Mouse (Mus musculus): ENCODE measurements around the gene Abcc3. TPM values are rescaled to one million over a fixed set of nuclear protein-coding genes. Genes with fewer than 3 reads are reported as not detected.

Gene Abcc3
- total RNA-seq (2014; rRNA removed) (1.1 and 1.6 TPM in 2 replicates), polyA plus RNA-seq (2015; fragmentation: Nextera tagmentation; extraction: Ambion mirVana) (0.97 and 0.98 TPM in 2 replicates)

DNA sequence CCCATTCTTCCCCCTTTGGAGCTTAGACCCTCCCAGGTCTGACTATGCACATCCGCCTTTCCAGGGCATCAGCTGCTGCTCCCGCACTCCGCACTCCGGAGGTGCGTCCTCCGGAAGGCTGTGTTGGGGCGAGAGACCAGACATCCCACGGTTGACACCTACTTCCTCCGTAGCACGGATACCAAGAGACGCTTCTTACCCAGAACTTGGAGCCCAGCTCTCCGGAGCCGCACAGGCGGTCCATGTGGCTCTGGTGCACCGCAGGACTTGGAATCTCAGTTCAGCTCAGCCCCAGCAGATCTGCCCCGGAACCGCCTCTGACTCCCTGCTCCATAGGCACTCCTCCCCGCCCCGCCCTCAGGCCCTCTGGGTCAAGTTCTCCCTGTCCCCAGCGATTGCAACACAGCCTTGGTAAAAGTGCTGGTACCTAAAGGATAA, at the start of gene Abcc3:
Gene Abcc3 (minus strand): TSS at position 326 of the 438 bp plus-strand sequence.
- Histone ChIP-seq H3K4me3 (ENCODE audit: low read depth, low read length) (no peak within 1 kb of the TSS), H3K27ac (ENCODE audit: low read depth, low read length) (no peak within 1 kb of the TSS), H3K36me3 (ENCODE audit: insufficient read depth) (no peaks in the 10 kb centered on the region), H3K9ac (no peak within 1 kb of the TSS), H3K9me3 (ENCODE audit: low read length) (no peaks in the 10 kb centered on the region), H3K4me1 (ENCODE audit: insufficient read depth) (no peaks in the 10 kb centered on the region), H3K4me2 (ENCODE audit: low read depth) (peak within 1 kb of the TSS; percentile 15; the same call in 1 of the 2 replicates), H3K27me3 (ENCODE audit: insufficient read depth, low read length) (no peaks in the 10 kb centered on the region)
- 24% methylated on average over 20 of the region's 20 CpGs for WGBS
- no peak for TF ChIP-seq CTCF (IDR thresholded peaks at IDR 0.05; ENCODE audit: low read depth)
- no peak for DNase-seq
- ATAC-seq = no peak

DNA sequence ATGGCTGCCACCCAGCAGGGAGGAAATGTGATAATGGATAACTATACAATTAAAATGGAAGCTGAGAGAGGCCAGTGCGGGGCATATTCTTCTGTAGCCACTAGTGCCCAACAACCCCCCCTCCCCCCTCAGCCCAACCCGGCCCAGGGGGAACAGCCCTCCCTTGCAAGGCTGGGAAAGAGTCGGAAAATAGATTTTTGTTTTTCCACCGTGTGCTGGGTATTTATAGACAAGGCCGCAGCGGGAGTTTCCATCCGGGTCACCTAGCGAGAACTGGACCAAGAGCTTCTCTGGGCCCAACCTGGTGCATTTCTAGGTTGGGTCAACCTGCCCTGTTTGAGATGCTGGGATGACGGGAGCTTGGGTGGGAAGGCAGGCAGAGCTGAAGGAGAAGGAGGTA, 49.0 kb upstream of the Abcc3 start:
- Histone ChIP-seq H3K4me2 (ENCODE audit: low read depth) (no peak overlapping the region), H3K27me3 (ENCODE audit: insufficient read depth, low read length) (no peaks in the 10 kb centered on the region), H3K9ac (no peak overlapping the region), H3K27ac (ENCODE audit: low read depth, low read length) (no peak overlapping the region), H3K36me3 (ENCODE audit: insufficient read depth) (no peaks in the 10 kb centered on the region; the same call in 1 of the 2 replicates), H3K4me1 (ENCODE audit: insufficient read depth) (no peaks in the 10 kb centered on the region), H3K4me3 (ENCODE audit: low read depth, low read length) (no peak overlapping the region), H3K9me3 (ENCODE audit: low read length) (no peaks in the 10 kb centered on the region)
- TF ChIP-seq CTCF (IDR thresholded peaks at IDR 0.05; ENCODE audit: low read depth) = no peak
- 49% methylated on average over 9 of the region's 9 CpGs for WGBS
- ATAC-seq = no peak
- no peak for DNase-seq

- ATAC-seq (peak; percentile 54), DNase-seq (no peak)
- Histone ChIP-seq H3K36me3 (ENCODE audit: insufficient read depth) (no peaks in the 10 kb centered on the region; the same call in 1 of the 2 replicates), H3K4me1 (ENCODE audit: insufficient read depth) (no peaks in the 10 kb centered on the region), H3K9ac (no peak overlapping the region), H3K27me3 (ENCODE audit: insufficient read depth, low read length) (no peaks in the 10 kb centered on the region), H3K4me3 (ENCODE audit: low read depth, low read length) (no peak overlapping the region), H3K27ac (ENCODE audit: low read depth, low read length) (peak overlapping the region; percentile 35; the same call in 1 of the 2 replicates), H3K4me2 (ENCODE audit: low read depth) (no peak overlapping the region), H3K9me3 (ENCODE audit: low read length) (no peaks in the 10 kb centered on the region)
- TF ChIP-seq CTCF (IDR thresholded peaks at IDR 0.05; ENCODE audit: low read depth) = no peak
- WGBS = 27% methylated on average over 7 of the region's 7 CpGs
Observed at GRCm38 (mm10) chr11:94441122-94441521, 48.3 kb upstream of the Abcc3 start.

- WGBS = 49% methylated on average over 6 of the region's 6 CpGs
- no peak for TF ChIP-seq CTCF (IDR thresholded peaks at IDR 0.05; ENCODE audit: low read depth)
Observed at GRCm38 (mm10) chr11:94440421-94440820, 47.6 kb upstream of the Abcc3 start.

GRCm38 (mm10) chr11:94429011-94429651, 36.3 kb upstream of the Abcc3 start:
- Histone ChIP-seq H3K27ac (ENCODE audit: low read depth, low read length) (no peak overlapping the region), H3K27me3 (ENCODE audit: insufficient read depth, low read length) (no peaks in the 10 kb centered on the region), H3K36me3 (ENCODE audit: insufficient read depth) (peaks cover 29% of the 10 kb centered on the region; the same call in 1 of the 2 replicates), H3K4me2 (ENCODE audit: low read depth) (no peak overlapping the region), H3K9ac (no peak overlapping the region), H3K4me3 (ENCODE audit: low read depth, low read length) (no peak overlapping the region), H3K4me1 (ENCODE audit: insufficient read depth) (no peaks in the 10 kb centered on the region), H3K9me3 (ENCODE audit: low read length) (no peaks in the 10 kb centered on the region)
- DNase-seq = no peak
- ATAC-seq = no peak
- TF ChIP-seq CTCF (IDR thresholded peaks at IDR 0.05; ENCODE audit: low read depth) = no peak
- 38% methylated on average over 9 of the region's 9 CpGs for WGBS

More at GRCm38 (mm10) chr11:94440421-94440820, 47.6 kb upstream of the Abcc3 start:
- no peak overlapping the region for H3K27ac ChIP-seq (ENCODE audit: low read depth, low read length)
- no peak overlapping the region for H3K4me3 ChIP-seq (ENCODE audit: low read depth, low read length)
- no peak overlapping the region for H3K4me2 ChIP-seq (ENCODE audit: low read depth)
- H3K9ac ChIP-seq = no peak overlapping the region
- no peaks in the 10 kb centered on the region for H3K27me3 ChIP-seq (ENCODE audit: insufficient read depth, low read length)
- H3K36me3 ChIP-seq (ENCODE audit: insufficient read depth) = no peaks in the 10 kb centered on the region; the same call in 1 of the 2 replicates
- H3K9me3 ChIP-seq (ENCODE audit: low read length) = no peaks in the 10 kb centered on the region
- DNase-seq = no peak
- H3K4me1 ChIP-seq (ENCODE audit: insufficient read depth) = no peaks in the 10 kb centered on the region
- ATAC-seq = no peak

DNA sequence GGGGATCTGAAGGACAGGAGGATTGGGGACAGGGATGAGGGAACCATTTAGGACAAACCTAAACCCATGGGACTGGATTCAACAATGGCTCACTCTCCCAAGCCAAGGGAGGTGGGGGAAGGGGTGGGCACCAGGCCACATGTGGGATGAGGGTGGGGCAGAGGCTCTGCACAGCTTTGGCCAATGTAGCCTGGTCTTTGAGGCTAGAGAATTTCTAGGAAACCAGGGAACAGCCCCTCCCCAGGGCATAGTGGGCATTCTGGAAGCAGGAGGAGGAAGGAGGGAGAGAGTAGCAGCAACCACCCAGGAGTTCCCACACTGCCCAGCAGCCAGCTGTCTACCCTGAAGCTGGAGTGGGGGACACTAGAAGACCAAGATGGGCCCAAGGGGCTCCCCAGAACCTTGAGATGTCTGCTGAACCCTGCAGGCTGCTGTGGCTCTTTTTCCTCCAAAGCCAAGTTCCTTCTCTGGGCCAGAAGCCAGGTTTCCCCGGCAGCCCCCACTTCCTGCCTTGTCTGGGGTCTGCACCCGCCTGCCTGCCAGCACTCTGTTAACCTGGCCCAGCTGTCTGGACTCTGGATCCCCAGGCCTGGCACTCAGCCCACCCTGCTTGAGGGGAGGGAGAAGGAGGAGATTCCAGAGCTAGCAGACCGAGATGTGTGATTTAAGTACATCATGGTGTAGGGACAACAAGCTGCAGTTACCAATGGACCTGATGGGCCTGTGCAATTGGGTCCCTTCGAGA, 35.5 kb upstream of the Abcc3 start:
- no peaks in the 10 kb centered on the region for H3K4me1 ChIP-seq (ENCODE audit: insufficient read depth)
- ATAC-seq (peak; percentile 85), DNase-seq (peak; percentile 82)
- WGBS = 13% methylated on average over 4 of the region's 4 CpGs
- no peak overlapping the region for H3K4me3 ChIP-seq (ENCODE audit: low read depth, low read length)
- 0 out of 2 replicates have a peak overlapping the region, but pooled peaks have one; percentile 50 for H3K27ac ChIP-seq (ENCODE audit: low read depth, low read length)
- H3K27me3 ChIP-seq (ENCODE audit: insufficient read depth, low read length) = no peaks in the 10 kb centered on the region
- no peaks in the 10 kb centered on the region for H3K9me3 ChIP-seq (ENCODE audit: low read length)
- H3K4me2 ChIP-seq (ENCODE audit: low read depth) = no peak overlapping the region
- H3K9ac ChIP-seq = no peak overlapping the region
- peaks cover 33% of the 10 kb centered on the region; the same call in 1 of the 2 replicates for H3K36me3 ChIP-seq (ENCODE audit: insufficient read depth)
- TF ChIP-seq CTCF (IDR thresholded peaks at IDR 0.05; ENCODE audit: low read depth) = no peak

DNA sequence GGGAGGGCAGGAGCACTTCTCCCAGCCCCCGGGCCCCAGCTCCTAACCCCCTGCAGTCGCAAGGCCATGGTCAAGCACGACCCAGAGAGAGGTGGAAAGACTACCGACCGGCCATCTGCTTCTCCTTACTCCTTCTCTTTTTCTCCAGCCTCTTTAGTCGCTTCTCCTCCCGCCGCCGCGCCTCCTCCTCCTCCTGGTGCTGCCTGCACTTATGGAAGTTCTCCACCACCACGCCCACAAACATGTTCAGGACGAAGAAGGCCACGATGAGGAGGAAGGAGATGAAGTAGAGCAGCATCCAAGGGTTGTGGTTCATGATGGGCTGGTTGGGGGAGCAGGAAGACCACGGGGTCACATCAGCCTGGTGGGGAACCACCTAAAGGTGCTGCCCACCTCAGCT, 32.9 kb upstream of the Abcc3 start:
- Histone ChIP-seq H3K36me3 (ENCODE audit: insufficient read depth) (peaks cover 29% of the 10 kb centered on the region; the same call in 1 of the 2 replicates), H3K4me3 (ENCODE audit: low read depth, low read length) (no peak overlapping the region), H3K9me3 (ENCODE audit: low read length) (no peaks in the 10 kb centered on the region), H3K9ac (0 out of 2 replicates have a peak overlapping the region, but pooled peaks have one; percentile 33), H3K27ac (ENCODE audit: low read depth, low read length) (no peak overlapping the region), H3K4me1 (ENCODE audit: insufficient read depth) (0 out of 2 replicates have a peak, but pooled peaks cover 2% of the 10 kb centered on the region), H3K4me2 (ENCODE audit: low read depth) (no peak overlapping the region), H3K27me3 (ENCODE audit: insufficient read depth, low read length) (no peaks in the 10 kb centered on the region)
- ATAC-seq (no peak), DNase-seq (no peak)
- 76% methylated on average over 14 of the region's 14 CpGs for WGBS
- no peak for TF ChIP-seq CTCF (IDR thresholded peaks at IDR 0.05; ENCODE audit: low read depth)
